Mouse (Mus musculus) spleen, adult 12 weeks (tissue): Measurements from ENCODE around the gene 1110059E24Rik.
"Not testable (repeated sequence)": the region's sequence is repeated elsewhere in the genome, so short reads cannot be mapped to it uniquely, and the experiment has no call there.

Source experiments
- DNase-seq: peaks from one replicate; pipeline ENCODE4 v3.0.0; 2022; ENCODE audit warnings: low spot score

1110059E24Rik gene

DNA sequence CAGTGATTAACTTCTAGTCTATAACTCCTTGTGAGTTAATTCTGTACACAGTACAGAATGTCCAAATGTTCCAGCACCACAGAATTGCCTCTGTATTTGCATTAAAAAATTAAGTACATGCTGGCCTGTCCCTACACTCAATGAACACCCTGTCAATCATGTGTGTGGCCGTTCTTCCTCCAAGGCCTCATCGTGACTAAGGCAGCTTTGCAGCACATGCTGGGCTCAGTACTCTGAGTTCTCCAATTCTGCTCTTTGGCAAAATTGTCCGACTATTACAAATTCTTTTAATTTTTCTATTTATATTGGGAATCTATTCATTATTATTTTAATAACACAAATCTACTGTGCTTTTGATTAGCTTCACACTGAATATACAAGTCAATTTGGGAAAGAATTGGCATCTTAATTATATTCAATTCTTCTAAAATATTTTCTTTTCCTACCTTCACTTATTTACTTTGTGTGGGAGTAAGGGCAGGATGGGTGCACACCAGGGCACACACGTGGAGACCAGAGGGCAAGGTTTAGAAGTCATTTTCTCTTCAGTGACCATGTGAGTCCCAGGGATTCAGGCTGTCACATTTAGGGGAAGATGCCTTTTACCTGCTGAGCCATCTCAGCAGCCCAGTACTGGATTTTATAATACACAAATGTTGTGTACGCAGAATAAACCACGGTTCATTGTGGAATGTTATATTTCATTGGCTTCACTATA lies 26.3 kb downstream of the 1110059E24Rik start:
- no peak for DNase-seq

DNA sequence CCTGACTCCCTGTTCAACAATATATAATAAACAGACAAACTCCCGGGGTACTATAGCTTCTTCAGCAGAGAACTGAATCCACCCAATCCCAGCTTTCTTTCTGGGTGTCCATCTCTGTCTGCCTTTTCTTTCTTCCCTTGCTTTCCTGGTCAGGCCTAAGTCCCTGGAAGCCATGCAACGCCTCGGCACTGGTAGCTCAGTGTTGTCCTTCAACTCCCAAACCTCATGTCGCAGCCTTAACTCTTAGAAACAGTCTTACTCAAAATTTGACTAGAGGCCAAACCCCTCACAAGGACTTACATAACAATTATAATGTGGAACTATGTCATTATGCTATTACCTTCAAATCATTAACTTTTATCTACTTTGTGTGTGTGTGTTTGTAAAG lies 28.6 kb downstream of the 1110059E24Rik start:
- DNase-seq = no peak

DNA sequence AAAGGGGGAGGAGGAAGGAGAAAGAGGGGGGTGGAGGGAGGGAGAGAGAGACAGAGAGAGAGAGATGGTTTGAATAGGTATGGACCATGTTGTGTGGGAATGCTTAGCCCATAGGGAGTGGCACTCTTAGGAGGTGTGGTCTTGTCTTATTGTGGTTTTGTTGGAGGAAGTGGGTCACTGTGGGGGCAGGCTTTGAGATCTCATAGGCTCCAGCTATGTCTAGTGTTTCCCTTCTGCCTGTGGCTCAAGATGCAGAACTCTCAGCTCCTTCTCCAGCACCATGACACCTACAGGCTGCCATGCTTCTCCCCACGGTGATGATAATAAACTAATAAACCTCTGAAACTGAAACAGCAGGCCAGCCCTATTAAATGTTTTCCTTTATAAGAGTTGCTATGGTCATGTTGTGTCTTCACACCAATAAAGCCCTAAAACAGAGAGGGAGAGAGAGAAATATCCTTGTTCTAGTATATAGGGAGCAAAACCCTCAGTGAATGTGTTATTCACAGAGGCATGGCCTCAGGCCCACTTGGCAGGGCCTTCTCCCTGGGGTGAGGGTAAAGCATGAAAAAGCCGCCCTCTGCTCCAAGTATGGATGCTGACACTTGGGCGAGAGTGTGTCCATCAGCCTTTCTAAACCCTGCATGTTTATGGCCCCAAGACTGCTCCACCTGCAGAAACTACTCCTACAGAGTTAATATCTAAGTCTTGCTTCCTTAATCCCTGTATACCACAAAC lies 29.2 kb downstream of the 1110059E24Rik start:
- DNase-seq = no peak

GRCm38 (mm10) chr19:21615801-21616200 lies 37.0 kb downstream of the 1110059E24Rik start:
- DNase-seq = no peak

GRCm38 (mm10) chr19:21611725-21612575 lies 40.8 kb downstream of the 1110059E24Rik start:
- no peak for DNase-seq

GRCm38 (mm10) chr19:21611297-21611696 lies 41.5 kb downstream of the 1110059E24Rik start:
- DNase-seq = no peak

- DNase-seq = no peak
These were observed 42.5 kb downstream of the 1110059E24Rik start for GRCm38 (mm10) chr19:21610240-21610639.

DNA sequence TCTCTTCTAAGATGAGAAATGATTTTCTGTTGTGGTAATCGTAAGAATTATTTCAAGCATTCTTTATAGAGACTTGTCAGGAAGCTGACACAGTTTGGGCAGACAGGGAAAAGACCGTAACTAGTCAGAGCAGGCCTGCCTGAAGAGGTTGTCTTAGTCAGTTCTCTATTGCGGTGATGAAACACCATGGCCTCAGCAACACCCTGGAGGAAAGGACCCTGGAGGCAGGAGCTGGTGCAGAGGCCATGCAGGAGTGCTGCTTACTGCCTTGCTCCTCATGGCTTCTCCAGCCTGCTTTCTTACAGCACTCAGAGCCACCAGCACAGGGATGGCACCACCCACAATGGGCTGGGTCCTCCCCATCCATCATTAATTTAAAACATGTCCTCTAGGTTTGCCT lies 47.5 kb downstream of the 1110059E24Rik start:
- no peak for DNase-seq

GRCm38 (mm10) chr19:21603836-21604235 lies 48.9 kb downstream of the 1110059E24Rik start:
- DNase-seq = no peak

DNA sequence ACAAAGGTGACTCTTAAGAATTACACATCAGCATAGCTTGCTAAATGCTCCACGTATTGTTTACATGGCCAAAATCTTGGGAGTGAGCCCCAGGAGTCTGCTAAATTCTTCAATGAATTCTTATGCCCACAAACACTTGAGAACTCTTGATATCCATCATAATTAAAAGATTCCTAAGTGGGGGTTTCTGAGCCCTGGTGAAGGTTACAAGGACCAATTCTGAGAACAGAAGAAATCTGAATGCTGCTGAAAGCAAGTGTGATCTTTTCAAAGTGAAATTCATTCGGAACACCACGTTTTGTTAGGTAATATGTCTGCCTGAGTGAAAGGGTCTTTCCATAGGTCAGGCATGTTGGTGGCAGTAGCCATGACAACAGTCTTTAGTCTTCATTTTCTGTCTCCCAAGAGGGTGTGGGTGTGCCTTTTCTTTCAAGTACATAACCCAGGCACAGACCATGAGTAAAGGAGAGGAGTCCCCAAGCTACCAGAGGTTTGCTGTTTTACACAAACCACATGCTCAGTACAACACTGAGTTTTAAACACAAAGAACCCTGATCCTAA lies 51.2 kb downstream of the 1110059E24Rik start:
- no peak for DNase-seq

GRCm38 (mm10) chr19:21598659-21599352 lies 54.0 kb downstream of the 1110059E24Rik start:
- DNase-seq = no peak

DNA sequence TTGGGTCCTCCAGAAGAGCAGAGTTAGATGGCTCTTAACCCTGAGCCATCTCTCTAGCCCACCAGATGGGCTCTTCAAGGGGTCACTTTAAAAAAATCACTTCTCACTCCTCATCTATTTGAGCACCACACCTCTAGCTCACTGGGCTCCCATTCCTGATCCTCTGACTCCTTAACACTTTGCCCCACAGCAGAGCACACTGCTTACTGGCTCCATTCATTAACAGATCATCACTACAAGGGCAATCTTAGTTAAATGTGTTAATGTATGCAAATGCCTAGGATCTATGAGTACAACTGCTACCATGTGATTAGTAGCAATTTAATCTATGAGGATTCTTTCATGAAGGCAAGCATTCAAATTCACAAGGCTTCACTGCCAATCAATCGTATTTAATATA lies 58.1 kb downstream of the 1110059E24Rik start:
- no peak for DNase-seq

GRCm38 (mm10) chr19:21592216-21592615 lies 60.6 kb downstream of the 1110059E24Rik start:
- not testable (repeated sequence) for DNase-seq

GRCm38 (mm10) chr19:21589888-21590287 lies 62.9 kb downstream of the 1110059E24Rik start:
- DNase-seq = no peak

GRCm38 (mm10) chr19:21587593-21587992 lies 65.2 kb downstream of the 1110059E24Rik start:
- no peak for DNase-seq

DNA sequence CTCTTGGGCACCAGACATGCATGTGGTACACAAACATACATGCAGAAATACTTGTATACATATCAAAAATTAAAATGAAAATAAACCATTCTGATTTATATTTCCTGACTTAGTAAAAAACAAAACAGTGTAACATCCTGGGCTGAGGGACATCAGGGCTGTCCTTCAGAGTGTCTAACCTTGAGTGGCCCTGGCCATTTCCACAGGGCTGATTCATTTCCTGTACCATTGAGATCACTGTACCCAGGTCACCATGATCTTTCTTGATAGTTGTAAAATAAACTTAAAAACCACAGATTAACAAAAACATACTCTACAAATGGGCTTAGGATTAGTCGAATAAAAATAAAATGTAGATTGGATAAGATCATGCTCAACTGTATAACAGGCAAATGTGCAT lies 66.2 kb downstream of the 1110059E24Rik start:
- DNase-seq = no peak

DNA sequence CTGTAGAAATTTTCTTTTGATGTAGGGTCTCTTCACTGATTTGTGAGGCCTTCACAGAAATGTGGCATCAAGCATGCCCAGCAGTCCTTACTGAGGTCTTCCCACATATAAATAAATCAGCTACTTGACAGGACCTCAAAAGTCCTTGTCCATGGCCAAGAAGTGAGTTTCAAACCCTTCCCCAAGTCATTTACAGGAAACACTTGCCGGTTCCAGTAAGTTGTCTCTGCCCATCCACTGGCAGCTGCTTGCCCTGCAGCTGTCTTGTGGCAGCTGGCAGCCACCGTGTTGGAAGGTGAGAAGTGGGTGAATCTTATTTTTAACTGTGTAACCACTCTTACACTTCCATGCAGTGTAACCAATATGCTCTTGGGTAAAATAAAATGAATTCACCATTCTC lies 66.9 kb downstream of the 1110059E24Rik start:
- no peak for DNase-seq

GRCm38 (mm10) chr19:21583986-21584385 lies 68.8 kb downstream of the 1110059E24Rik start:
- DNase-seq = no peak

DNA sequence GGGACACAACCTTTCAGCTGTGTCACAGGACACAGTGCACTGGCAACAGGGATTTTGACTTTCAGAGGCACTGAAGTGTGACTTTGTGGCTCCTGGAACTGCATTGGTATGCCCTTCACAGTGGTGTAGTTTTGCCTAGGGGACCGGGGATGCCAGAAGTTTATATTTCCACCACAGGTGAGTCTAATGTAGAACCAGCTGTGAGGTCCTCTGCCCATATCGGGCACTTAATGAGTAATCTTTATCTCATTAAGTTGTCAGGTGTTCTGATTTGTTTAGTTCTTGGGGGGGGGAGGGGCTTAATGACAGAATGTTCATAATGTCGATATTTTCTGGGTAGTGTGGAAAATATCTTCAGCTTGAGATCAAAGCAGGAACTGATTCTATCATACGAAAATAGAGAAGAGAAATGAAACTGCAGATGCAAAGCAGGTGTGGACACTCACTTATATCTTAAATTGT lies 69.2 kb downstream of the 1110059E24Rik start:
- DNase-seq = no peak

GRCm38 (mm10) chr19:21581404-21581803 lies 71.4 kb downstream of the 1110059E24Rik start:
- DNase-seq = no peak

- DNase-seq = no peak
These were observed 72.9 kb downstream of the 1110059E24Rik start for GRCm38 (mm10) chr19:21579896-21580295.

DNA sequence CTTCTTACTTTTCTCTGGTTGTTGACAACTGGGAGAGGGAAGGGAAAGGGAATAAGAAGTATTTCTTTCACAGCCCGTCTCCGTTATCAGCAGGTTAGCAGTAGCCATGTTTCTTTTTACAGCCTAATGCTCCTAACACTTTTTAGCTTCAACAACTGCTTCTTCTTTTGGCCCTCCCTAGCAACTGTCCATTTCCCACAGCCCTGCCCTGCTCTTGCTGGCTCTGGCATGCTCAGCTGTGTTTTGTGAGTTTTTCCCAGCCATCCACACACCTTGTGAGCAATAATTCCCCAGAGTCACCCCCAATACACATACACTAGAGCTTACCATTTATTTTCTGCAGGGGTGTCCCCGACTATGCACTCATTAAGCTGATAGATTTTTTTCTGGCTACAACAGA lies 75.3 kb downstream of the 1110059E24Rik start:
- no peak for DNase-seq
